Mouse (Mus musculus) midbrain, embryonic 16.5 days (tissue): ENCODE data around the gene Pcdh7. TPM values are rescaled to one million over a fixed set of nuclear protein-coding genes. Genes with fewer than 3 reads are reported as not detected.

Experiments
- ATAC-seq: fragments of 200-750 bp; cut with Nextera tagmentation; 2 replicates; pipeline ENCODE4 v1.8.0; 2017; ENCODE audit warnings: moderate TSS enrichment
- H3K27ac ChIP-seq: fragments of 300-500 bp; sonication (generic); 2 replicates; pipeline ENCODE4 v1.5.1; 2014; ENCODE audit warnings: mild to moderate bottlenecking, low read length, mixed read lengths
- H3K27me3 ChIP-seq: fragments of 300-500 bp; sonication (generic); 2 replicates; pipeline ENCODE4 v1.6.1; 2014; ENCODE audit warnings: low read depth, low read length, mixed read lengths; ENCODE audit not compliant: control insufficient read depth, insufficient read depth
- H3K36me3 ChIP-seq: fragments of 300-500 bp; sonication (generic); 2 replicates; pipeline ENCODE4 v1.6.1; 2014; ENCODE audit warnings: mild to moderate bottlenecking, low read length, moderate library complexity, mixed read lengths; ENCODE audit not compliant: control insufficient read depth, insufficient read depth
- H3K4me1 ChIP-seq: fragments of 300-500 bp; sonication (generic); 2 replicates; pipeline ENCODE4 v1.6.1; 2014; ENCODE audit warnings: mild to moderate bottlenecking, low read length, mixed read lengths; ENCODE audit not compliant: control insufficient read depth, insufficient read depth
- H3K4me2 ChIP-seq: fragments of 300-500 bp; sonication (generic); 2 replicates; pipeline ENCODE4 v1.6.1; 2014; ENCODE audit warnings: mild to moderate bottlenecking, low read length, mixed read lengths
- H3K4me3 ChIP-seq: fragments of 300-500 bp; sonication (generic); 2 replicates; pipeline ENCODE4 v1.5.1; 2014; ENCODE audit warnings: low read depth, mild to moderate bottlenecking, low read length, moderate library complexity, mixed read lengths
- H3K9ac ChIP-seq: fragments of 300-500 bp; sonication (generic); 2 replicates; pipeline ENCODE4 v1.6.1; 2014; ENCODE audit warnings: low read depth, low read length, mixed read lengths
- H3K9me3 ChIP-seq: fragments of 300-500 bp; sonication (generic); replicated peaks from 2 replicates; pipeline ENCODE4 v1.6.1; 2014; ENCODE audit warnings: mild to moderate bottlenecking, low read length, mixed read lengths; ENCODE audit not compliant: control insufficient read depth, poor library complexity, severe bottlenecking
- WGBS: fragments of 180-500 bp; shearing (Covaris S2); extraction: QIAGEN DNeasy Blood & Tissue Kit; methylation state at CpG from one replicate; pipeline ENCODE4 v1.1.7; 2014; 5-methylcytosine and 5-hydroxymethylcytosine counted together
- polyA plus RNA-seq: library from polyadenylated mRNA; unstranded; fragments of >200 nt; fragmentation: Nextera tagmentation; extraction: Ambion mirVana; gene quantifications from 2 replicates; pipeline ENCODE4 v1.2.1, GENCODE M21; 2015

Gene Pcdh7
- polyA plus RNA-seq, 1 experiment from 2014 or later = 23.5 TPM

- H3K9ac ChIP-seq = no peak overlapping the region
- no peaks in the 10 kb centered on the region for H3K4me1 ChIP-seq
- no peak overlapping the region for H3K4me3 ChIP-seq
- H3K27me3 ChIP-seq = no peaks in the 10 kb centered on the region
- no peaks in the 10 kb centered on the region for H3K36me3 ChIP-seq
- no peak overlapping the region for H3K27ac ChIP-seq
- 17% methylated on average over 3 of the region's 3 CpGs for WGBS
- no peak overlapping the region for H3K4me2 ChIP-seq
- no peaks in the 10 kb centered on the region for H3K9me3 ChIP-seq
- no peak for ATAC-seq
These were observed 60.3 kb downstream of the Pcdh7 start for GRCm38 (mm10) chr5:57778093-57778492.

GRCm38 (mm10) chr5:57779951-57780350, 62.2 kb downstream of the Pcdh7 start:
- no peak for ATAC-seq
- Histone ChIP-seq H3K27ac (no peak overlapping the region), H3K4me1 (no peaks in the 10 kb centered on the region), H3K4me3 (no peak overlapping the region), H3K36me3 (no peaks in the 10 kb centered on the region), H3K9me3 (no peaks in the 10 kb centered on the region), H3K4me2 (no peak overlapping the region), H3K9ac (no peak overlapping the region), H3K27me3 (no peaks in the 10 kb centered on the region)

GRCm38 (mm10) chr5:57780574-57780973, 62.8 kb downstream of the Pcdh7 start:
- no peak overlapping the region for H3K4me3 ChIP-seq
- peaks cover 5% of the 10 kb centered on the region; the same call in 1 of the 2 replicates for H3K4me1 ChIP-seq
- H3K27ac ChIP-seq = no peak overlapping the region
- no peak for ATAC-seq
- H3K27me3 ChIP-seq = no peaks in the 10 kb centered on the region
- H3K4me2 ChIP-seq = no peak overlapping the region
- no peaks in the 10 kb centered on the region for H3K9me3 ChIP-seq
- no peak overlapping the region for H3K9ac ChIP-seq
- 92% methylated on average over 4 of the region's 4 CpGs for WGBS
- no peaks in the 10 kb centered on the region for H3K36me3 ChIP-seq

GRCm38 (mm10) chr5:57781950-57782349, 64.2 kb downstream of the Pcdh7 start:
- no peak overlapping the region for H3K4me3 ChIP-seq
- no peak overlapping the region for H3K27ac ChIP-seq
- H3K36me3 ChIP-seq = no peaks in the 10 kb centered on the region
- H3K4me1 ChIP-seq = peaks cover 5% of the 10 kb centered on the region; the same call in 1 of the 2 replicates
- H3K9me3 ChIP-seq = no peaks in the 10 kb centered on the region
- WGBS = 77% methylated on average over 5 of the region's 5 CpGs
- ATAC-seq = no peak
- H3K9ac ChIP-seq = no peak overlapping the region
- H3K4me2 ChIP-seq = no peak overlapping the region
- no peaks in the 10 kb centered on the region for H3K27me3 ChIP-seq

GRCm38 (mm10) chr5:57782546-57782945, 64.8 kb downstream of the Pcdh7 start:
- Histone ChIP-seq H3K4me3 (no peak overlapping the region), H3K9me3 (no peaks in the 10 kb centered on the region), H3K36me3 (no peaks in the 10 kb centered on the region), H3K27me3 (no peaks in the 10 kb centered on the region), H3K9ac (no peak overlapping the region), H3K27ac (no peak overlapping the region), H3K4me2 (no peak overlapping the region), H3K4me1 (peaks cover 5% of the 10 kb centered on the region; the same call in 1 of the 2 replicates)
- no peak for ATAC-seq
- 58% methylated on average over 3 of the region's 3 CpGs for WGBS

- Histone ChIP-seq H3K9me3 (no peaks in the 10 kb centered on the region), H3K9ac (no peak overlapping the region), H3K27me3 (no peaks in the 10 kb centered on the region), H3K27ac (no peak overlapping the region), H3K4me2 (no peak overlapping the region), H3K36me3 (no peaks in the 10 kb centered on the region), H3K4me3 (no peak overlapping the region), H3K4me1 (peaks cover 8% of the 10 kb centered on the region)
- peak; percentile 76; the same call in 1 of the 2 replicates for ATAC-seq
- 48% methylated on average over 4 of the region's 4 CpGs for WGBS
These were observed 71.2 kb downstream of the Pcdh7 start for GRCm38 (mm10) chr5:57788775-57789509.

GRCm38 (mm10) chr5:57796337-57796736, 78.6 kb downstream of the Pcdh7 start:
- no peak overlapping the region for H3K9ac ChIP-seq
- H3K4me1 ChIP-seq = no peaks in the 10 kb centered on the region

GRCm38 (mm10) chr5:57797951-57798670, 80.3 kb downstream of the Pcdh7 start:
- 82% methylated on average over 7 of the region's 7 CpGs for WGBS
- H3K4me1 ChIP-seq = no peaks in the 10 kb centered on the region
- no peaks in the 10 kb centered on the region for H3K27me3 ChIP-seq
- no peak overlapping the region for H3K4me3 ChIP-seq
- no peaks in the 10 kb centered on the region for H3K9me3 ChIP-seq
- no peak for ATAC-seq
- H3K36me3 ChIP-seq = no peaks in the 10 kb centered on the region
- H3K27ac ChIP-seq = no peak overlapping the region
- H3K4me2 ChIP-seq = no peak overlapping the region
- H3K9ac ChIP-seq = no peak overlapping the region

More at GRCm38 (mm10) chr5:57796337-57796736, 78.6 kb downstream of the Pcdh7 start:
- Histone ChIP-seq H3K27me3 (no peaks in the 10 kb centered on the region), H3K4me2 (no peak overlapping the region), H3K27ac (no peak overlapping the region), H3K4me3 (no peak overlapping the region), H3K9me3 (no peaks in the 10 kb centered on the region), H3K36me3 (no peaks in the 10 kb centered on the region)
- ATAC-seq = no peak

- H3K4me2 ChIP-seq = no peak overlapping the region
- no peak for ATAC-seq
These were observed 85.3 kb downstream of the Pcdh7 start for GRCm38 (mm10) chr5:57803108-57803507.

More at GRCm38 (mm10) chr5:57803108-57803507, 85.3 kb downstream of the Pcdh7 start:
- no peak overlapping the region for H3K27ac ChIP-seq
- no peaks in the 10 kb centered on the region for H3K36me3 ChIP-seq
- no peaks in the 10 kb centered on the region for H3K4me1 ChIP-seq
- 82% methylated on average over 3 of the region's 3 CpGs for WGBS
- no peak overlapping the region for H3K4me3 ChIP-seq
- no peak overlapping the region for H3K9ac ChIP-seq
- no peaks in the 10 kb centered on the region for H3K27me3 ChIP-seq
- H3K9me3 ChIP-seq = no peaks in the 10 kb centered on the region
